Mouse (Mus musculus): ENCODE measurements around the gene Hivep3.

DNA sequence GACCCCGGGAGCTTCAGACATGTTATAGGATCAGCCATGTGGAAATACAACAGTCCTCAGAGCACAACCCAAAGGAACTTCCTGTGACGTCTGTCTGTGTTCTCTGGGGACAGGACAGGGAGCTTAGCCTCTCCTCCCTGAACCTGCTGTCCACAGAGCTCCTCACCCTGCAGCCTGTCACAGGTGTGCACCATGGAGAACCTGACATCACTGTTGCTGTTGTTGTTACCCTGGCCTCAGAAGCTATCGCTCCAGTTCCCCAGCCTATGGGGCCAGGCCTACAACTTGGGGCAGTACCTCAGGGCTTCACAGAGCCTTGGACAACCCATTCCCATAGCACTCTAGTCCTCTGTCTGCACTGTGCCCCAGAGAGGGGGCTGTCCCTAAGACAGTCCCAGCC lies 393.7 kb downstream of the Hivep3 start:
- no peak for TF ChIP-seq CTCF (conservative IDR thresholded peaks at IDR 0.05 in 1 of 2, IDR thresholded peaks at IDR 0.05 in 1 of 2; ENCODE audit: low read depth in 2 of 2, low read length in 2 of 2)
- no peak for TF ChIP-seq UBTF (IDR thresholded peaks at IDR 0.05; ENCODE audit: low read depth, low read length)
- no peak for TF ChIP-seq TBP (conservative IDR thresholded peaks at IDR 0.05; ENCODE audit: low read depth, low read length)
- TF ChIP-seq EP300 (IDR thresholded peaks at IDR 0.05; ENCODE audit: low read length), result no peak; the same call in 1 of the 2 replicates
- no peak for TF ChIP-seq CHD1 (IDR thresholded peaks at IDR 0.05; ENCODE audit: low read depth, low read length)
- no peak for TF ChIP-seq POLR2A (IDR thresholded peaks at IDR 0.05; ENCODE audit: low read depth, low read length)
- no peak for TF ChIP-seq HCFC1 (IDR thresholded peaks at IDR 0.05; ENCODE audit: low read depth, low read length)
- TF ChIP-seq ZKSCAN1 (IDR thresholded peaks at IDR 0.05; ENCODE audit: borderline replicate concordance, low read depth, low read length), result no peak
- TF ChIP-seq ZNF384 (IDR thresholded peaks at IDR 0.05; ENCODE audit: low read depth, low read length), result no peak
- no peak for TF ChIP-seq SIN3A (IDR thresholded peaks at IDR 0.05; ENCODE audit: low read length)
- no peak for TF ChIP-seq MYC (IDR thresholded peaks at IDR 0.05; ENCODE audit: low read depth, low read length)
- no peak for TF ChIP-seq POLR2AphosphoS2 (IDR thresholded peaks at IDR 0.05; ENCODE audit: low read depth, low read length)
- TF ChIP-seq TCF12 (IDR thresholded peaks at IDR 0.05; ENCODE audit: low read depth, low read length), result no peak; the same call in 1 of the 2 replicates
- no peak for TF ChIP-seq MAX (IDR thresholded peaks at IDR 0.05; ENCODE audit: low read length)
